Mouse (Mus musculus) ES-E14 (cell line): ENCODE data around the gene Igfbp7.

Experiments used
- CHD2 ChIP-seq: IDR thresholded peaks from 2 replicates; pipeline ENCODE4 v1.6.1; 2014; ENCODE audit warnings: mild to moderate bottlenecking, low read depth, low read length, inconsistent platforms
- HCFC1 ChIP-seq: IDR thresholded peaks from 2 replicates; pipeline ENCODE4 v1.6.1; 2012; ENCODE audit warnings: low read length, inconsistent platforms, borderline replicate concordance; ENCODE audit not compliant: insufficient read depth
- MAFK ChIP-seq: IDR thresholded peaks from 2 replicates; pipeline ENCODE4 v1.6.1; 2014; ENCODE audit warnings: mild to moderate bottlenecking, low read depth, low read length, inconsistent platforms; ENCODE audit not compliant: insufficient read depth
- ZC3H11A ChIP-seq: IDR thresholded peaks from 2 replicates; pipeline ENCODE4 v1.6.1; 2012; ENCODE audit warnings: low read depth, mild to moderate bottlenecking, inconsistent platforms, low read length, borderline replicate concordance
- ZNF384 ChIP-seq: IDR thresholded peaks from 2 replicates; pipeline ENCODE4 v1.6.1; 2012; ENCODE audit warnings: low read depth, low read length, inconsistent platforms

- TF ChIP-seq HCFC1 = no peak
- no peak for TF ChIP-seq ZC3H11A
- no peak for TF ChIP-seq CHD2
- no peak for TF ChIP-seq ZNF384
- no peak for TF ChIP-seq MAFK
These were observed 1.4 kb downstream of the Igfbp7 start for GRCm38 (mm10) chr5:77406371-77406871.
